Mouse (Mus musculus): ENCODE results near the gene Gstt3.

DNA sequence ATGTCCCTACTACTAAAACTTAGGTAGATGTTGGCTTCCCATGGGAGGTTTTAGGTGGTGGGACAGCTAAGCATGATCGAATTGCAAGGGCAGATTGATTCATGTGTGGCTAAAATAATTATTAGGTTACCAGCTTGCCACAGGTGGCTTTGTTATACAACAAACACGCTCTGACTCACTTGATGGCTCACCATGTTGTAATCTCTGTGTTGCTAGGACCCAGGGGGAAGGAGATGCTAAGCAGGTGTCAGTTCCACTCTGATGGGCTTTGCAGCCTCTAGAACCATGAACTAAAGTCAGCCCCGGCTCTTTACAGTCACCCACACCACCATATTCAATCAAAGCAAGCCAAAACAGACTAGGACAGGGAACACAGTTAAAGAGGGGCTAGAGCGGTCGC is 38.7 kb upstream of the Gstt3 start:
- no peak for TF ChIP-seq POLR2A (IDR thresholded peaks at IDR 0.05; ENCODE audit: insufficient read depth, low read depth, low read length)
- TF ChIP-seq CTCF (IDR thresholded peaks at IDR 0.05; ENCODE audit: insufficient read depth, low read depth, low read length) = no peak

All from olfactory bulb, adult 2 months (tissue).